Mouse (Mus musculus): Measurements from ENCODE around the gene Nav1. TPM values are rescaled to one million over a fixed set of nuclear protein-coding genes. Genes with fewer than 3 reads are reported as not detected.

Gene Nav1
- polyA plus RNA-seq, 1 experiment from 2014 or later, result 3.2 TPM

DNA sequence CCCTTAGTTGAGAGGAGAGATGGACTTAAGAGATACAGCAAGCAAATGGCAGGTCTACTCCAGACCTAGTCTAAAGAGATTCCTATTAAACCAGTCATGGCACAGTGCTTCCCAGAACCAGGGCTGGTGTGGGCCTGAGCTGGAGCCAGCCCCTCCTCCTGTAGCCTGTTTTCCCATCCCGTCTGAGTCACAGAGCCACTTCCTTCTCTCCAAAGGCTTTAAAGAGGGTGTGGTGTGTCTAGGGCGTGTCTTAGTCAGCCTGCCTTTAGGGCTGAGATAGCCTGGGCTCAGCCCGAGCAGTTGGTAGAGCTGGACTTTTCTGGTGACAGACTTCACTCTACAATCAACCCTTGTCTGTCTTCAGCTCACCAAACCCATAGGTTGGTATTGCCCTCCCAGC, 140.2 kb downstream of the Nav1 start:
- H3K4me2 ChIP-seq, result no peak overlapping the region
- 28% methylated on average over 3 of the region's 3 CpGs for WGBS (ENCODE audit: insufficient replicate concordance)
- H3K36me3 ChIP-seq, result peaks cover 37% of the 10 kb centered on the region
- H3K4me3 ChIP-seq, result no peak overlapping the region
- no peaks in the 10 kb centered on the region for H3K27me3 ChIP-seq (replicated peaks)
- no peaks in the 10 kb centered on the region for H3K9me3 ChIP-seq (replicated peaks)
- H3K4me1 ChIP-seq, result peaks cover 8% of the 10 kb centered on the region
- no peak overlapping the region for H3K9ac ChIP-seq
- ATAC-seq, result peak; percentile 46; the same call in 1 of the 2 replicates
- H3K27ac ChIP-seq, result no peak overlapping the region

GRCm38 (mm10) chr1:135465734-135466133, 141.4 kb downstream of the Nav1 start:
- WGBS (ENCODE audit: insufficient replicate concordance), result 80% methylated on average over 19 of the region's 19 CpGs
- H3K4me3 ChIP-seq, result no peak overlapping the region
- H3K9ac ChIP-seq, result no peak overlapping the region
- ATAC-seq, result no peak
- no peak overlapping the region for H3K4me2 ChIP-seq
- no peaks in the 10 kb centered on the region for H3K9me3 ChIP-seq (replicated peaks)
- peaks cover 27% of the 10 kb centered on the region for H3K36me3 ChIP-seq
- H3K4me1 ChIP-seq, result peaks cover 8% of the 10 kb centered on the region
- no peaks in the 10 kb centered on the region for H3K27me3 ChIP-seq (replicated peaks)
- no peak overlapping the region for H3K27ac ChIP-seq

- no peak overlapping the region for H3K4me3 ChIP-seq
- H3K27me3 ChIP-seq (replicated peaks), result no peaks in the 10 kb centered on the region
- WGBS (ENCODE audit: insufficient replicate concordance), result 74% methylated on average over 8 of the region's 8 CpGs
- H3K9me3 ChIP-seq (replicated peaks), result no peaks in the 10 kb centered on the region
- peaks cover 28% of the 10 kb centered on the region for H3K36me3 ChIP-seq
- H3K4me2 ChIP-seq, result no peak overlapping the region
- no peak for ATAC-seq
- no peak overlapping the region for H3K9ac ChIP-seq
- 0 out of 2 replicates have a peak overlapping the region, but pooled peaks have one; percentile 20 for H3K27ac ChIP-seq
- H3K4me1 ChIP-seq, result peaks cover 8% of the 10 kb centered on the region
Observed at GRCm38 (mm10) chr1:135462736-135463135, 144.4 kb downstream of the Nav1 start.

- no peaks in the 10 kb centered on the region for H3K27me3 ChIP-seq (replicated peaks)
- peaks cover 23% of the 10 kb centered on the region for H3K36me3 ChIP-seq
- no peak overlapping the region for H3K4me2 ChIP-seq
- WGBS (ENCODE audit: insufficient replicate concordance), result 62% methylated on average over 4 of the region's 4 CpGs
- no peak overlapping the region for H3K9ac ChIP-seq
- no peak overlapping the region for H3K4me3 ChIP-seq
- peaks cover 6% of the 10 kb centered on the region for H3K4me1 ChIP-seq
- H3K9me3 ChIP-seq (replicated peaks), result no peaks in the 10 kb centered on the region
- no peak for ATAC-seq
- H3K27ac ChIP-seq, result no peak overlapping the region
Observed at GRCm38 (mm10) chr1:135462304-135462703, 144.8 kb downstream of the Nav1 start.

DNA sequence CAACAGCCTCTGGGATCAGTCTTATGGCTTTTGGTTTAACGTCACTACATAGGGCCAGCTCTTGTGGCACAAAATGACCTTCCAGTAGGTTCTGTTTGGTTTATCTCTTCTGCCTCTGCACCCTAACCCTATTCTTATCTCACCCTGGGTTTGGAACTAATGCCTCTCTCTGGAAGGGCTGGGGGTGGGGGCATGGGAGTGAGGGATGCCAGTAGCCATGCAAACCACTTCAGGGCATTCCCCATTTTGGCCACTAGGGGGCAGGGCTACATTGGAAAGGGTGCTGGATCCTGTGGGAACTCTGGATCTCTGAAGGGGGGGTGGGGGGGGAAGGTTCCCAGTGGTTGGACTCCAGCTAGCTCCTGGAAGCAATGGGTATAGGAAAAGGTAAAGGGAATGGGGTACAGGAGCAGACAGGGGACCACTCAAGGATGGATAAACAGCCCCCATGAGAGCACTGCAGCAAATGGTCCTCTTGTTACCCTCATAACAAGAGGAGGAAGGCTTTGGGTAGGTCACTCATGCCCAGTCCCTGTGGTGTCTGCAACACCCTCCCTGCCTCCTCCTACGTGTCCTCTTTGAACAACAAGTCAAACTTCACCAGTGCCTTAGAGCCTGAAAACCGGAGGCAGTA, 145.9 kb downstream of the Nav1 start:
- H3K27me3 ChIP-seq (replicated peaks), result no peaks in the 10 kb centered on the region
- H3K4me1 ChIP-seq, result no peaks in the 10 kb centered on the region
- ATAC-seq, result no peak
- no peak overlapping the region for H3K4me3 ChIP-seq
- H3K4me2 ChIP-seq, result no peak overlapping the region
- 65% methylated on average over 3 of the region's 3 CpGs for WGBS (ENCODE audit: insufficient replicate concordance)
- peaks cover 23% of the 10 kb centered on the region for H3K36me3 ChIP-seq
- H3K9me3 ChIP-seq (replicated peaks), result no peaks in the 10 kb centered on the region
- H3K27ac ChIP-seq, result no peak overlapping the region
- no peak overlapping the region for H3K9ac ChIP-seq

DNA sequence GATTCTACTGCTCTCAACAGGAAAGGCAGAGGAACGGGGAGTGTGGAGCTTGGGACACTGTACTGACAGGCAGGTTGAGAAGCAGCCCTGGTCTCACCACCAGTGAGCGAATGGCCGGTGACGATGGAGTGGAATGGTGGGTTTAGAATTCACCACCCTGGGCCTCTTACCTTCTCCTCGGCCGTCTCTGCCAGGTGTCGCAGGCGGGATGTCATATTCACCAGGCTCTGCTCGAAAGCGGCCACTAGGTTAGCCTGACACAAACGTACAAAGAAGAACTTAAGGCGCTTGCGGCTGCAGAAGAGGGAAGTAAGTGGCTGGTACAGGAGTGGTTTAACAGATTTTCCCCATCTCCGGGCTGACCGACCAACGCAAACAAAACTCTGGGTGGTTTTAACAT, 146.6 kb downstream of the Nav1 start:
- 80% methylated on average over 16 of the region's 16 CpGs for WGBS (ENCODE audit: insufficient replicate concordance)
- ATAC-seq, result no peak
- Histone ChIP-seq H3K9ac (no peak overlapping the region), H3K27me3 (replicated peaks) (no peaks in the 10 kb centered on the region), H3K4me2 (no peak overlapping the region), H3K27ac (no peak overlapping the region), H3K4me1 (no peaks in the 10 kb centered on the region), H3K9me3 (replicated peaks) (no peaks in the 10 kb centered on the region), H3K36me3 (peaks cover 16% of the 10 kb centered on the region; the same call in 1 of the 2 replicates), H3K4me3 (no peak overlapping the region)

DNA sequence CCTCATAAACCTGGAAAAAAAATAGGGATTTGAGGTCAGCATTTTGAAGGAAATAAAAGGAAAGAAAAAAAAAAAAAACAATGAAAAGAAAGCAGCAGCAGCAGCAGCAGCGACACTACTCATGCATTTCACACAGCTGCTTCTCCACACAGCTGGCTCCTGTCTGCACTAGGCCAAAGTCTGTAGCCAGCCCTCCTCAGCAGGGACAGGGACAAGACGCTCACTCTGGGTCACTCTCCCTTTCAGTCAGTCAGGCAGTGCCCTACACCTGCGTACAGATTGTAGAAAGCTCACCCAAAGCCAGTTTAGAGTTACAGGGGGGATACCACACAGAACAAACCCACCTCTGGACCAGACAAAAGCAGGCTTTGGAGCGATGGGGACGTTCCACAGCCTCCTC, 149.2 kb downstream of the Nav1 start:
- Histone ChIP-seq H3K9ac (no peak overlapping the region), H3K36me3 (peaks cover 31% of the 10 kb centered on the region), H3K9me3 (replicated peaks) (no peaks in the 10 kb centered on the region), H3K4me3 (no peak overlapping the region), H3K4me1 (no peaks in the 10 kb centered on the region), H3K27me3 (replicated peaks) (no peaks in the 10 kb centered on the region), H3K27ac (no peak overlapping the region), H3K4me2 (no peak overlapping the region)
- ATAC-seq, result no peak
- WGBS (ENCODE audit: insufficient replicate concordance), result 83% methylated on average over 5 of the region's 5 CpGs

DNA sequence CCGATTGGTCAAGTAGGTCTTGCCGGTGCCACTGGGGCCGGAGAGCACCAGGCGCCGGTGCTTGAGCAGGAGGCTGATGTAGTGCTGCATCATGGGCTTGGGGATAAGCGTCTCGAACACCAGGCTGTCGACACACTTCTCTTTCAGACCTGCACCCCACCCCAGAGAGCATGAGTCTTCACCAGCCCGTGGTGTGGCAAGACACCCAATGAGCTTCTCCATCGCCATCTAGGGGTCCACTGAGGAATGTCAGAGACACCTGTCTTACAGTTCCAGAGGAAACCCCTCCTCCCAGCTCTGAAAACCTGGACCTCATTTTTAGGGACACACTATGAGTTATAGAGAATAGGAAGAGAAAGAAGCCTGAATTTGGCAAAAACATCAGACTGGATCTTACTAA, 154.8 kb downstream of the Nav1 start:
- Histone ChIP-seq H3K9ac (no peak overlapping the region), H3K27ac (no peak overlapping the region), H3K4me1 (no peaks in the 10 kb centered on the region), H3K9me3 (replicated peaks) (no peaks in the 10 kb centered on the region), H3K36me3 (peaks cover 48% of the 10 kb centered on the region), H3K4me3 (no peak overlapping the region), H3K4me2 (no peak overlapping the region), H3K27me3 (replicated peaks) (no peaks in the 10 kb centered on the region)
- 61% methylated on average over 10 of the region's 10 CpGs for WGBS (ENCODE audit: insufficient replicate concordance)
- no peak for ATAC-seq

GRCm38 (mm10) chr1:135451419-135451818, 155.7 kb downstream of the Nav1 start:
- H3K4me2 ChIP-seq, result no peak overlapping the region
- ATAC-seq, result no peak
- no peaks in the 10 kb centered on the region for H3K9me3 ChIP-seq (replicated peaks)
- no peaks in the 10 kb centered on the region for H3K4me1 ChIP-seq
- H3K4me3 ChIP-seq, result no peak overlapping the region
- no peak overlapping the region for H3K9ac ChIP-seq
- H3K27me3 ChIP-seq (replicated peaks), result no peaks in the 10 kb centered on the region
- 19% methylated on average over 2 of the region's 2 CpGs for WGBS (ENCODE audit: insufficient replicate concordance)
- H3K27ac ChIP-seq, result no peak overlapping the region
- H3K36me3 ChIP-seq, result peaks cover 48% of the 10 kb centered on the region

GRCm38 (mm10) chr1:135449876-135450275, 157.2 kb downstream of the Nav1 start:
- H3K9me3 ChIP-seq (replicated peaks), result no peaks in the 10 kb centered on the region
- WGBS (ENCODE audit: insufficient replicate concordance), result 78% methylated on average over 8 of the region's 8 CpGs

DNA sequence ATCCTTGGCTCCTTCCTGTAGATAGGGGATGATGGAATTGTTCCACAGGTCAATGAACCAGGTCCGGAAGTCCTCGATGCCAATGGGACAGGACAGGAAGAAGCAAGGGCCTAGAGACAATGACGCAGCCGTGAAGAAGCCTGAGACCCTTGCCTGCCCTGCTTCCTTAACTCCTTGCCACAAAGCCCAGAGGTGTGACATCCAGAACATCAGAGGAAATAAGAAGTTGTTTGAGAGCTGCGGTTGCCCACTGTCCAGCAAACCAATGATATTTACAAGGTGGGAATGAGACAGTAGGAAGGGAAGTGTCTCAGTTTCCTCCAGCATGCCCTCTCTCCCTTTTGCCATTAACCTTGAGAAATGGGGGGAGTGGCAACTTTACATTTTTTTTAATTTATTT, 158.2 kb downstream of the Nav1 start:
- H3K9ac ChIP-seq, result no peak overlapping the region
- H3K27me3 ChIP-seq (replicated peaks), result no peaks in the 10 kb centered on the region
- ATAC-seq, result no peak
- H3K27ac ChIP-seq, result no peak overlapping the region
- peaks cover 39% of the 10 kb centered on the region for H3K36me3 ChIP-seq
- no peak overlapping the region for H3K4me2 ChIP-seq
- no peaks in the 10 kb centered on the region for H3K9me3 ChIP-seq (replicated peaks)
- no peak overlapping the region for H3K4me3 ChIP-seq
- 73% methylated on average over 5 of the region's 5 CpGs for WGBS (ENCODE audit: insufficient replicate concordance)
- no peaks in the 10 kb centered on the region for H3K4me1 ChIP-seq

More at GRCm38 (mm10) chr1:135449876-135450275, 157.2 kb downstream of the Nav1 start:
- H3K36me3 ChIP-seq, result peaks cover 47% of the 10 kb centered on the region
- no peaks in the 10 kb centered on the region for H3K27me3 ChIP-seq (replicated peaks)
- no peak overlapping the region for H3K4me3 ChIP-seq
- no peak overlapping the region for H3K27ac ChIP-seq
- H3K9ac ChIP-seq, result no peak overlapping the region
- H3K4me2 ChIP-seq, result no peak overlapping the region
- ATAC-seq, result no peak
- no peaks in the 10 kb centered on the region for H3K4me1 ChIP-seq

GRCm38 (mm10) chr1:135443506-135443905, 163.6 kb downstream of the Nav1 start:
- Histone ChIP-seq H3K4me1 (no peaks in the 10 kb centered on the region), H3K36me3 (peaks cover 18% of the 10 kb centered on the region), H3K27me3 (replicated peaks) (no peaks in the 10 kb centered on the region), H3K9ac (no peak overlapping the region), H3K9me3 (replicated peaks) (no peaks in the 10 kb centered on the region), H3K27ac (no peak overlapping the region), H3K4me2 (no peak overlapping the region), H3K4me3 (no peak overlapping the region)
- WGBS (ENCODE audit: insufficient replicate concordance), result 80% methylated on average over 12 of the region's 12 CpGs
- no peak for ATAC-seq

DNA sequence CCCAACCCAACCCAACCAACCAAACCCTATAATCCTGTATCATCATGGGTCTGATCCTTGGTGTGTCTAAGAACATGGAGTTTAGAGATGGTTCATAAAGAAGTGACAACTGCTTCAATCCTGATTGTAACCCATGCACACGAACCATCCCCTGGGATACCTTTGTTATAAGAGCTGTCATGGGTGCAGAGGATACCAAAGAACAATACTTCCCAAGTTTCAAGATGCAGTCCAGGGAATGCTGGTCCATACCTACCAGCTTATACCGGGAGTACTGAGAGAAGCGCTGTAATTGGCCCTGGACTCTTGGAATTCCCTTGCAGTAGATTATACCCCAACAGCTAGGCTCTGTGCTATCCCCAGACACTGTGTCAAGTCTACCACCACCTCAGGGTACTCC, 165.2 kb downstream of the Nav1 start:
- H3K9me3 ChIP-seq (replicated peaks), result no peaks in the 10 kb centered on the region
- no peak for ATAC-seq
- no peak overlapping the region for H3K27ac ChIP-seq
- H3K27me3 ChIP-seq (replicated peaks), result no peaks in the 10 kb centered on the region
- H3K4me1 ChIP-seq, result no peaks in the 10 kb centered on the region
- H3K36me3 ChIP-seq, result peaks cover 16% of the 10 kb centered on the region
- H3K9ac ChIP-seq, result no peak overlapping the region
- no peak overlapping the region for H3K4me3 ChIP-seq
- H3K4me2 ChIP-seq, result no peak overlapping the region
- WGBS (ENCODE audit: insufficient replicate concordance), result 77% methylated on average over 3 of the region's 3 CpGs

All from liver, embryonic 12.5 days (tissue).